Mouse (Mus musculus): ENCODE measurements around the gene Serpina5.

Gene Serpina5

GRCm38 (mm10) chr12:104125021-104125560, 24.2 kb downstream of the Serpina5 start:
- no peak for DNase-seq (ENCODE audit: low read depth, low spot score)

- no peak for DNase-seq (ENCODE audit: low read depth, low spot score)
These were observed 26.8 kb downstream of the Serpina5 start, which contains the start of gene Serpina3b for GRCm38 (mm10) chr12:104127696-104128095. TSS of gene Serpina3b (plus strand) at chr12:104127996.

GRCm38 (mm10) chr12:104131041-104131440, 30.1 kb downstream of the Serpina5 start:
- no peak for DNase-seq (ENCODE audit: low read depth, low spot score)

- no peak for DNase-seq (ENCODE audit: low read depth, low spot score)
These were observed 37.3 kb downstream of the Serpina5 start for GRCm38 (mm10) chr12:104138216-104138615.

GRCm38 (mm10) chr12:104140543-104141103, 39.7 kb downstream of the Serpina5 start:
- no peak for DNase-seq (ENCODE audit: low read depth, low spot score)

- no peak for DNase-seq (ENCODE audit: low read depth, low spot score)
These were observed 40.6 kb downstream of the Serpina5 start for GRCm38 (mm10) chr12:104141506-104141905.

GRCm38 (mm10) chr12:104142427-104142826, 41.5 kb downstream of the Serpina5 start:
- DNase-seq (ENCODE audit: low read depth, low spot score) = no peak

GRCm38 (mm10) chr12:104143286-104143685, 42.4 kb downstream of the Serpina5 start:
- DNase-seq (ENCODE audit: low read depth, low spot score) = no peak

GRCm38 (mm10) chr12:104145571-104145970, 44.7 kb downstream of the Serpina5 start:
- no peak for DNase-seq (ENCODE audit: low read depth, low spot score)

- peak; percentile 37 for DNase-seq (ENCODE audit: low read depth, low spot score)
These were observed 51.1 kb downstream of the Serpina5 start for GRCm38 (mm10) chr12:104151989-104152388.

- no peak for DNase-seq (ENCODE audit: low read depth, low spot score)
These were observed 52.2 kb downstream of the Serpina5 start for GRCm38 (mm10) chr12:104153041-104153645.

- DNase-seq (ENCODE audit: low read depth, low spot score) = no peak
These were observed 52.7 kb downstream of the Serpina5 start, which contains the start of gene Serpina3c for GRCm38 (mm10) chr12:104153656-104154055. TSS of gene Serpina3c (minus strand) at chr12:104153870.

Data from brain, adult 2 months (tissue).